Mouse (Mus musculus) liver, adult 2 months (tissue): ENCODE results near the gene Fam189a1.

Source experiments
- CTCF ChIP-seq: fragments of 200-500 bp; IDR thresholded peaks from 2 replicates; pipeline ENCODE4 v1.5.1; 2011; ENCODE audit warnings: low read depth, low read length, control low read depth
- POLR2A ChIP-seq: fragments of 200-500 bp; IDR thresholded peaks from 2 replicates; pipeline ENCODE4 v1.6.1; 2011; ENCODE audit warnings: low read length, control low read depth; ENCODE audit not compliant: insufficient read depth; ENCODE audit errors: extremely low read depth

DNA sequence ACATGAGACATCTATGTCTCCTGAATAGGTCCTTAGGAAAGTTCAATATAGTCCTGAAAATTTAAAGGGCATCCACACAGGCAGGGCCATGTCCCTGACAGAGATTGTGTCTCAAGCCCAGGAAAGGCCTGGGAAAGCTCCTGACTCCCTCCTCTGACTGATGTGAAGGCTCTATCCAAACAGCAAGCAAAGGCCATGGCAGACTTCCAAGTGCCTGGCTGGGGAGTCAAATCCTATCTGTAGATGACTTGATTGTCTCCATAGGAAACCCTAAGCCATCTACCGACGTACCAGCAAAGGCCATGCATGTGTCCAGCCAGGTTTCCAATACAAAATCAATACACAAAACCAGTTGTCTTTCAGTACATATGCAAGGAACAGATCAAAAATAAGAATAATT, 54.7 kb downstream of the Fam189a1 start:
- TF ChIP-seq POLR2A (no peak), CTCF (no peak)
